Mouse (Mus musculus) E14TG2a.4 (cell line): ENCODE measurements around the gene Nup35.

Source experiments
- CTCF ChIP-seq: conservative IDR thresholded peaks from 2 replicates; pipeline ENCODE4 v1.5.1; 2014; ENCODE audit warnings: low read length
- NANOG ChIP-seq: IDR thresholded peaks from 2 replicates; pipeline ENCODE4 v1.6.1; 2014; ENCODE audit warnings: borderline replicate concordance, low read length, mixed read lengths

- no peak for TF ChIP-seq CTCF
- no peak for TF ChIP-seq NANOG
Observed at GRCm38 (mm10) chr2:80602756-80603155, 14.3 kb upstream of the Nup35 start.
